Mouse (Mus musculus): Measurements from ENCODE around the gene Fam168b. TPM values are rescaled to one million over a fixed set of nuclear protein-coding genes. Genes with fewer than 3 reads are reported as not detected.

Fam168b gene
- total RNA-seq, 2 experiments from 2014 or later, result 233 to 241 TPM

GRCm38 (mm10) chr1:34811035-34811434 is 31.8 kb downstream of the Fam168b start:
- Histone ChIP-seq H3K27ac (no peak overlapping the region), H3K4me3 (no peak overlapping the region)
- no peak for DNase-seq (ENCODE audit: extremely low spot score in 1 of 2, low spot score in 2 of 2)
- intact Hi-C loops (cut with DNase I), result no loop called here
- no peak for TF ChIP-seq CTCF (IDR thresholded peaks at IDR 0.05)

GRCm38 (mm10) chr1:34810293-34810692 is 32.6 kb downstream of the Fam168b start:
- H3K4me3 ChIP-seq, result no peak overlapping the region
- H3K27ac ChIP-seq, result no peak overlapping the region; the same call in 1 of the 2 replicates
- DNase-seq (ENCODE audit: extremely low spot score in 1 of 2, low spot score in 2 of 2), result no peak
- intact Hi-C loops (cut with DNase I), result no loop called here
- no peak for TF ChIP-seq CTCF (IDR thresholded peaks at IDR 0.05)

- intact Hi-C loops (cut with DNase I), result no loop called here
- H3K27ac ChIP-seq, result no peak overlapping the region
- no peak overlapping the region for H3K4me3 ChIP-seq
- TF ChIP-seq CTCF (IDR thresholded peaks at IDR 0.05), result no peak
- no peak for DNase-seq (ENCODE audit: extremely low spot score in 1 of 2, low spot score in 2 of 2)
These were observed 34.4 kb downstream of the Fam168b start for GRCm38 (mm10) chr1:34808445-34808844.

GRCm38 (mm10) chr1:34805931-34806520 is 36.8 kb downstream of the Fam168b start:
- intact Hi-C loops (cut with DNase I), result no loop called here
- H3K4me3 ChIP-seq, result no peak overlapping the region
- no peak overlapping the region for H3K27ac ChIP-seq
- no peak for TF ChIP-seq CTCF (IDR thresholded peaks at IDR 0.05)
- DNase-seq (ENCODE audit: extremely low spot score in 1 of 2, low spot score in 2 of 2), result no peak

GRCm38 (mm10) chr1:34804863-34805262 is 38.0 kb downstream of the Fam168b start:
- TF ChIP-seq CTCF (IDR thresholded peaks at IDR 0.05), result no peak
- no peak overlapping the region for H3K4me3 ChIP-seq
- no peak overlapping the region for H3K27ac ChIP-seq
- no peak for DNase-seq (ENCODE audit: extremely low spot score in 1 of 2, low spot score in 2 of 2)
- intact Hi-C loops (cut with DNase I), result no loop called here

GRCm38 (mm10) chr1:34802290-34802642 is 40.6 kb downstream of the Fam168b start:
- TF ChIP-seq CTCF (IDR thresholded peaks at IDR 0.05), result no peak
- DNase-seq (ENCODE audit: extremely low spot score in 1 of 2, low spot score in 2 of 2), result peak; percentile 63 to 70
- intact Hi-C loops (cut with DNase I), result loop anchor here (2.0 kb wide), 2 partner anchors 41 to 51 kb away; partner anchors contain the start of gene Fam168b
- H3K4me3 ChIP-seq, result peak overlapping the region; percentile 75
- H3K27ac ChIP-seq, result peak overlapping the region; percentile 97

- H3K27ac ChIP-seq, result peak overlapping the region; percentile 97
- peak overlapping the region; percentile 75 for H3K4me3 ChIP-seq
- TF ChIP-seq CTCF (IDR thresholded peaks at IDR 0.05), result no peak
- peak; percentile 75 to 77 for DNase-seq (ENCODE audit: extremely low spot score in 1 of 2, low spot score in 2 of 2)
- intact Hi-C loops (cut with DNase I), result loop anchor here (2.0 kb wide), 2 partner anchors 41 to 51 kb away; partner anchors contain the start of gene Fam168b
These were observed 41.1 kb downstream of the Fam168b start for GRCm38 (mm10) chr1:34801616-34802289.

GRCm38 (mm10) chr1:34799140-34799539 is 43.7 kb downstream of the Fam168b start:
- TF ChIP-seq CTCF (IDR thresholded peaks at IDR 0.05), result no peak
- peak overlapping the region; percentile 28; the same call in 1 of the 2 replicates for H3K27ac ChIP-seq
- no peak for DNase-seq (ENCODE audit: extremely low spot score in 1 of 2, low spot score in 2 of 2)
- intact Hi-C loops (cut with DNase I), result no loop called here
- H3K4me3 ChIP-seq, result no peak overlapping the region

- Histone ChIP-seq H3K27ac (no peak overlapping the region), H3K4me3 (no peak overlapping the region)
- no peak for TF ChIP-seq CTCF (IDR thresholded peaks at IDR 0.05)
- no peak for DNase-seq (ENCODE audit: extremely low spot score in 1 of 2, low spot score in 2 of 2)
- intact Hi-C loops (cut with DNase I), result no loop called here
These were observed 49.3 kb downstream of the Fam168b start for GRCm38 (mm10) chr1:34793304-34794300.

GRCm38 (mm10) chr1:34783538-34784161 is 59.2 kb downstream of the Fam168b start:
- DNase-seq (ENCODE audit: extremely low spot score in 1 of 2, low spot score in 2 of 2), result no peak
- no peak for TF ChIP-seq CTCF (IDR thresholded peaks at IDR 0.05)
- intact Hi-C loops (cut with DNase I), result no loop called here
- Histone ChIP-seq H3K27ac (no peak overlapping the region), H3K4me3 (no peak overlapping the region)

- H3K27ac ChIP-seq, result no peak overlapping the region
- intact Hi-C loops (cut with DNase I), result no loop called here
- no peak overlapping the region for H3K4me3 ChIP-seq
- DNase-seq (ENCODE audit: extremely low spot score in 1 of 2, low spot score in 2 of 2), result no peak
- TF ChIP-seq CTCF (IDR thresholded peaks at IDR 0.05), result no peak
These were observed 67.0 kb downstream of the Fam168b start for GRCm38 (mm10) chr1:34775870-34776269.
